Mouse (Mus musculus) left cerebral cortex, adult 9 months (tissue): ENCODE measurements around the gene Zc3h12a.
A peak's percentile ranks its signal among the peaks of the same experiment; 100 is the strongest.

ENCODE experiments used
- DNase-seq, 2 experiments: peaks; one replicate each; pipeline ENCODE4 v3.0.0; 2022; ENCODE audit warnings: low spot score in 2 of 2

Zc3h12a gene

GRCm38 (mm10) chr4:125115710-125116089 lies 11.9 kb downstream of the Zc3h12a start:
- no peak for DNase-seq

DNA sequence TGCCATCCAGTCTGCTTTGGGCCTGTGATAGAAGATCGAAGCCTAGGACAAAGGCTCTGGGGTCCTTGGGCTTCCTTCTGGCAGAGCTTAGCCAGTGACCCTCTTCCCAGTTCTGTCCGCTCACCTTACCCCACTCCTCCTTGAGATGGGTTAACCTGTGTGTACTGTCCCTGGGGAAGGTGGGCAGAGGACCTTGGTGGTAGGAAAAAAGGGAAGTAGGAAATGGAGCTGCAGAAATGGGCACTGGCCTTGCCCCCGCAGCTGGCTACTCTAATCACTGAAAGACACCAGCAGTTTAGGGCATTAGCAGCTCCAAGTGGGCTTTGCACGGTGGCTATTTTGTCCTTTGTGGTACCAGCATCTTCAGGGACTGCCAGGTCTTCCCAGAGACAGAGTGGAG lies 12.6 kb downstream of the Zc3h12a start:
- DNase-seq = no peak

DNA sequence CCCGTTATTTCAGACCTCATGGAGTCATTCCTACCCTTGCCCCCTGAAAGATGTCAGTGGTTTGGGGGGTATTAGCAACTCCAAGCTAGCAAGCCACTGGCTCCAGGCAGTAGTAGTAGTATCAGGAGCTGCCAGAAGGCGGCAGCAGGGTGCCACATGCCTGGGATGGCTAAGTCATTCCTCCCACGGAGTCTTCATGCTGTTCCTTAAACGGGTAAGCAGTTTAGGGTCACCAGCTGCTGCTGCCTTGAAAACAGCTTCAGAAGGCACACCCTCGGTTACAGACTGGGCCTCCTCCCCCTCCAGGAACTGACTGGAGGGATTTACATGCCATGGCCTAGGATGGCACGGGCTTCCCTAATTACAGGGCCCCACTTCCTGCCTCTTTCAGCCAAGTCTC lies 13.0 kb downstream of the Zc3h12a start:
- DNase-seq = peak; percentile 73 to 95

DNA sequence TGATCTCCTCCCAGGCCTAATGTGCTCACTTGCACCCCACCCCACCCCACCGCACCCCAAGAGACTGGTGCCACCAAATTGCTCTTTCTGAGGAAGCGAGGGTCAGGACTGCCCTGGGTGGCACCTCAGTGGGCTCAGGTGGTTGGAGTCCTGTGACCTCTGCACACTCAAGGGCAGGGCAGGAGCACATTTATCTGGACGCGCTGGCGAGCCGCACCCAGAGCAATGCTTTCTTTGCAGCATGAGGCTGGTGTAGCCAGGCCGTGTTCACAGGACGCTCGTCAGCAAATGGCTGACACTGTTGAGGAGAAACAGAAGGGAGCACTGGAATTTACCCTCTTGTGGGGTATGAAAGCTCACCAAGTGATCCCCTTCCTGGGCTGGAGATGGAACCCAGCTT lies 22.3 kb downstream of the Zc3h12a start:
- DNase-seq = no peak

DNA sequence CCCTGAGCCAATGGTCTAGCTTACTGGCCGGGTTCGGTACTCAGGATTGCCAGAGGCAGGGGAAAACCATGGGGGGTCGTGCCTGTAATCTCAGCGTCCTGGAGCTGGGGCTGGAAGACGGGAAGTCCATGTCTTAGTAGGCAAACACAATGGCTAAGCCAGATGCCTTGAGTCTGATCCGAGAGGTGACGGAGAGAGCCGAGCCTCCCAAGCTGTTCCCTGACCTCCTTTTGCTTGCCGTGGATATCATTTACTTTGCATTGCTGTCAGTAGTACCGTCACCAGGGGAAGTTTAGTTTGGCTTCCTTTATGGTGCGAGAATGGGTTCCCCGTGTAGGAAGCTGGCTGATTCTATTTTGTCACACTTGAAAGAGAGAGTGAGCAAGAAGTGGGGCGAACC lies 26.3 kb downstream of the Zc3h12a start:
- DNase-seq = no peak

GRCm38 (mm10) chr4:125099458-125099857 lies 28.2 kb downstream of the Zc3h12a start:
- peak in 1 of 2 experiments; percentile 83 for DNase-seq

GRCm38 (mm10) chr4:125097412-125097811 lies 30.2 kb downstream of the Zc3h12a start:
- DNase-seq = no peak

GRCm38 (mm10) chr4:125096066-125096465 lies 31.6 kb downstream of the Zc3h12a start:
- DNase-seq = no peak

DNA sequence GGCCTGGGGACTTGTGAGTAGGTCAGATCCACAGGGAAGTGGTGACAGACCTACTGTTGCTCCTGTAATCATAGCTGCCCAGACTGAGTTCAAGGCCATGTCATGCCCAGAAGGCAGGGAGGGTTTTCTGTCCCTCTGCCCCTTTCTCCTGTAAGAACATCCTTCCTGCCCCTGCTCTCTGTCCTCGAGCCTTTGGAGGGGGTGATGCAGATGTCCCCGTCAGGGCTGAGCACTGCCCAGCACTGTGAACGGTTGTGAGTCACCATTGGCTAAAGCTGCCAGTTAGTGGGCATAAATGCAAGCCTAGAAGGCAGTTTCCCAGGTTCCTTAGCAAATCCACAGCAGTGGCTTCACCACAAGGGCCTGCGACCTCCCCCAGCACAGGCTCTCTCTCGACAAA lies 34.6 kb downstream of the Zc3h12a start:
- no peak for DNase-seq

DNA sequence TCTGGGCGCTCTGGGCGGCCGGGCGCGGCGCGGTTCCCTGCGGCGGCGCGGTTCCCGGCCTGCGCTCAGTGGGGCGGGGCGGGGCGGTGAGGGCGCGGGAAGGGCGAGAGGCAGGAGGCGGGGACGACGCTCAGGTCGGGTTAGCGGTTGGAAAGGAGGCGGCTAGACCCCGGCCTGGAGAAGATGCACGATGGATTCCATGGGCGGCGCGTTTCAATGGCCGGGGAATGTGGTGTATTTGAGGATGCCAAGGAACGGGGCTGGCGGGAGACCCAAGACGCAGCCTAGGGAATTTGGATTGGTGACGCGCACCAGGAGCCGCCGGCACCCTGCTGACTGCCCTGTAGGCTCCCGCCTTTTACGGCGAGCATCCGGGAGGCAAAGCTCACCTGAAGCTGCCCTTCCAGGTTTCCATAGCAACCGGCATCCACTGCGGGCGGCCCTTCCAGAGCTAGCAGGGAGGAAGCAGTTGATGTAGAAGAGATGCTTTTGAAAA lies 42.2 kb downstream of the Zc3h12a start:
- DNase-seq = peak; percentile 56 to 77

GRCm38 (mm10) chr4:125084403-125085345 lies 43.0 kb downstream of the Zc3h12a start, which contains the start of gene Meaf6:
Meaf6 (plus strand) TSS chr4:125085134.
- DNase-seq = peak; percentile 66 to 89

- no peak for DNase-seq
Observed at GRCm38 (mm10) chr4:125078698-125079097, 48.9 kb downstream of the Zc3h12a start.

- no peak for DNase-seq
Observed at GRCm38 (mm10) chr4:125077700-125078099, 49.9 kb downstream of the Zc3h12a start.
